Mouse (Mus musculus): ENCODE results near the gene Carmil1. TPM values are rescaled to one million over a fixed set of nuclear protein-coding genes. Genes with fewer than 3 reads are reported as not detected.

Carmil1 gene
- total and polyA plus RNA-seq, 2 experiments from 2014 or later = 40.7 to 56.8 TPM

- no peak overlapping the region for H3K4me2 ChIP-seq (ENCODE audit: low read depth, low read length, poor library complexity, severe bottlenecking)
- no peak overlapping the region for H3K9ac ChIP-seq (replicated peaks; ENCODE audit: low read length, poor library complexity, severe bottlenecking)
- no peak for TF ChIP-seq CTCF (IDR thresholded peaks at IDR 0.05)
- H3K9me3 ChIP-seq (ENCODE audit: low read length) = no peaks in the 10 kb centered on the region
- no peak overlapping the region for H3K27ac ChIP-seq (ENCODE audit: low read depth, low read length)
- no peak for ATAC-seq (ENCODE audit: low FRiP score)
- 86% methylated on average over 2 of the region's 2 CpGs for WGBS
- no peaks in the 10 kb centered on the region for H3K4me1 ChIP-seq (ENCODE audit: insufficient read depth, low read length)
- no peak overlapping the region for H3K4me3 ChIP-seq (ENCODE audit: low read depth, low read length)
- no peaks in the 10 kb centered on the region for H3K27me3 ChIP-seq (ENCODE audit: insufficient read depth, low read length)
- no peaks in the 10 kb centered on the region for H3K36me3 ChIP-seq (ENCODE audit: insufficient read depth, low read length)
- no peak for DNase-seq (ENCODE audit: low spot score)
These were observed 315.7 kb downstream of the Carmil1 start for GRCm38 (mm10) chr13:23964909-23965308.

Other genes starting within 250 kb of the Carmil1 start
- gene Cmah, start 46.6 kb upstream of the Carmil1 start, total RNA-seq (2014; rRNA removed) = 0.05 TPM in 2 replicates
- 0.14 and 0.17 TPM in 2 replicates for gene Cmah, start 46.6 kb upstream of the Carmil1 start, polyA plus RNA-seq (2015; fragmentation: Nextera tagmentation; extraction: Ambion mirVana)

All from midbrain, postnatal 0 days (tissue).